Mouse (Mus musculus): ENCODE measurements around the gene Ccdc33. TPM values are rescaled to one million over a fixed set of nuclear protein-coding genes. Genes with fewer than 3 reads are reported as not detected.

The Ccdc33 gene
- total RNA-seq, 1 experiment = 0.13 TPM

DNA sequence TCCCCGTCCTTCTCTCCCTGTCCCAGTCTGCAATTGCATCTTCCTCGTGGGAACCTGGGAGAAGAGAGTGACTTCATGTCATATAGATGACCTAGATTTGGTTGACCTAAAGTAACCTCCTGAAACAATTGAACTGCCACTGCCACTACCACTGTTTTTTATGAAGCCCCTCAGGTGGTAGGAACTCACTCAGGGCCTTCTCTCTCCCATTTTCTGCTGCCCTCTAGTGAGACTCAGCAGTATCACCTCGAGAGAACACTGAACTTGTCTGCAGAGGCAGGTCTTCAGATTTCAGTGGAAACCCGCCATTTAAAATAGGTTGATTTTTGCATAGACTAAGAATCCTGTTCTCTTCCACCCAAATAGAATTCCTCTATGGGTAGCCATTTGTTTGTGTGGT, 123.3 kb downstream of the Ccdc33 start:
- H3K9ac ChIP-seq (ENCODE audit: insufficient read depth, low read depth, low read length, poor library complexity, severe bottlenecking) = no peak overlapping the region
- no peaks in the 10 kb centered on the region for H3K36me3 ChIP-seq (ENCODE audit: control insufficient read depth, insufficient read depth, low read length, poor library complexity, severe bottlenecking)
- no peak overlapping the region for H3K27ac ChIP-seq (ENCODE audit: insufficient read depth, low read depth, low read length, poor library complexity, severe bottlenecking)
- H3K4me1 ChIP-seq (ENCODE audit: control insufficient read depth in 2 of 2, insufficient read depth in 2 of 2, low read length in 2 of 2, poor library complexity in 1 of 2) = peaks cover 0 to 3% of the 10 kb centered on the region in 2 experiments; a peak in 1 of 4 replicates
- no peak for DNase-seq (ENCODE audit: low read depth, low spot score)
- in situ Hi-C loops (cut with MboI; ENCODE audit: low sequenced_read_pairs in 2 of 2, unreplicated experiment in 2 of 2) = loop anchor here in 1 of 2 experiments (5.0 to 10.0 kb wide), 2 partner anchors 58 to 130 kb away; no protein-coding TSS in a partner anchor
- no peak overlapping the region for H3K4me3 ChIP-seq (ENCODE audit: insufficient read depth in 1 of 2, low read depth in 1 of 2, low read length in 2 of 2, poor library complexity in 1 of 2, severe bottlenecking in 1 of 2)
- no peaks in the 10 kb centered on the region for H3K9me3 ChIP-seq (ENCODE audit: control insufficient read depth, insufficient read depth, low read depth, low read length)
- no peak for TF ChIP-seq ZNF384 (IDR thresholded peaks at IDR 0.05; ENCODE audit: low read depth, low read length)
- TF ChIP-seq HCFC1 (IDR thresholded peaks at IDR 0.05; ENCODE audit: borderline replicate concordance, insufficient read depth, low read length) = no peak
- no peak for TF ChIP-seq ZC3H11A (IDR thresholded peaks at IDR 0.05; ENCODE audit: borderline replicate concordance, low read depth, low read length)
- TF ChIP-seq MAFK (IDR thresholded peaks at IDR 0.05; ENCODE audit: insufficient read depth, low read depth, low read length) = no peak
- TF ChIP-seq CHD2 (IDR thresholded peaks at IDR 0.05; ENCODE audit: low read depth, low read length) = no peak

DNA sequence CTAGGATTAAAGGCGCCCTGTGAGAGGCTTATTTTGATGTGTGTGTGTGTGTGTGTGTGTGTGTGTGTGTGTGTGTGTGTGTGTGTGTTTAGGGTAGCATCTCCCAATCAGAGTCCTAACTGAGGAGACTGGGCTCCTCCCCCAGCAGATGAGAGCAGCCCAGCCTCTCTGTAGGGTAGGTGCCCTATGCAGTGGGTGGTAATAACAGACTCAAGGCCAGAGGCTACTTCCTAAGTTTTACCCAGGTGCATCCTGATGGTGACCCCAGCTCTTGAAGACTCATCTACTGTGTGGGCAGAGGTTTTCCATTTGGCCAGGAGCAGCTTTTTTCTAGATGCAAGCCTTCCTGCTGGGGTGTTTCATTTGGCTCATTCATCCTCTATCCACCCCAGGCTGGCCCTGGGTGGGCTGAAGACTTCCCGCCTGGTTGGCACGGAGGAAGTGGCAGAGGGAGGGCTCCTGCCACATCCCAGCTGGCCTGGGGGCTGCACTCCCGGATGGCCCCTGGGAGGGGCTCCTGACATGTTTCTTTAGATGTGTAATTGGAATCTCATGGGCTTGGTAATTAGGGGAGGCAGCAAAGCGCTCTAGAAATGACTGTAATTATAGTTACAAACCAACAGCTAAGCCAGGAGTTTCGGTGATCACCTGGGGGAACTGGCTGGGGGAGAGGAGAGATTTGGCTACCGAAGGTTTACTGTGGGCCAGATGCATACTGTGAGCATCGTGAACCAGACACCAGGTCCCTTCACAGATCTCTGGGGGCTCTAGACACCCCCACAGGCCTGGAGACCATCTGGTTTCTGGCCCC, 125.6 kb downstream of the Ccdc33 start:
- H3K27ac ChIP-seq (ENCODE audit: insufficient read depth, low read depth, low read length, poor library complexity, severe bottlenecking) = no peak overlapping the region
- TF ChIP-seq MAFK (IDR thresholded peaks at IDR 0.05; ENCODE audit: insufficient read depth, low read depth, low read length) (no peak), ZC3H11A (IDR thresholded peaks at IDR 0.05; ENCODE audit: borderline replicate concordance, low read depth, low read length) (no peak), HCFC1 (IDR thresholded peaks at IDR 0.05; ENCODE audit: borderline replicate concordance, insufficient read depth, low read length) (no peak), CHD2 (IDR thresholded peaks at IDR 0.05; ENCODE audit: low read depth, low read length) (no peak), ZNF384 (IDR thresholded peaks at IDR 0.05; ENCODE audit: low read depth, low read length) (no peak)
- no peak overlapping the region for H3K4me3 ChIP-seq (ENCODE audit: insufficient read depth in 1 of 2, low read depth in 1 of 2, low read length in 2 of 2, poor library complexity in 1 of 2, severe bottlenecking in 1 of 2)
- no peaks in the 10 kb centered on the region for H3K9me3 ChIP-seq (ENCODE audit: control insufficient read depth, insufficient read depth, low read depth, low read length)
- in situ Hi-C loops (cut with MboI; ENCODE audit: low sequenced_read_pairs in 2 of 2, unreplicated experiment in 2 of 2) = loop anchor here in 1 of 2 experiments (10.0 kb wide), 1 partner anchor 128 kb away; no protein-coding TSS in a partner anchor
- no peak for DNase-seq (ENCODE audit: low read depth, low spot score)
- no peaks in the 10 kb centered on the region for H3K36me3 ChIP-seq (ENCODE audit: control insufficient read depth, insufficient read depth, low read length, poor library complexity, severe bottlenecking)
- no peaks in the 10 kb centered on the region for H3K4me1 ChIP-seq (ENCODE audit: control insufficient read depth in 2 of 2, insufficient read depth in 2 of 2, low read length in 2 of 2, poor library complexity in 1 of 2)
- no peak overlapping the region for H3K9ac ChIP-seq (ENCODE audit: insufficient read depth, low read depth, low read length, poor library complexity, severe bottlenecking)

DNA sequence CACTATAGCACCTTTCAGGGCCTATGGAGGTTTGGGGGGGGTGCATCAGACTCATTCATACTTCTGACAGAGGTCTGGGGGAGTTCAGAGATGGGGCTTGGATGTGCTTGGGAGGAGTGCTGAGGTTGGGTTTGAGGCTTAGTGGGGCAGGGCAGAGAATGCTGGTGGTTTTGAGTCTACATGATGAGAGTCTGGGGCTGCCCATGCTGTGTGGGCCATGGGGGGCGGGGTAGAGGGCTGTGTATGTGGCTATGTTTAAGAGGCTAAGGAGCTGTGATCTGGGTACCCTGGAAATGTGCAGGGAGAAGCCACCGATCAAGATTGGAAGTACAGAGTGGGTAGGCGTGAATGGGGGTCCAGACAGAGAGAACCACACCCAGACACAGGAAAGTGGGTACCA, 126.6 kb downstream of the Ccdc33 start:
- H3K4me3 ChIP-seq (ENCODE audit: insufficient read depth in 1 of 2, low read depth in 1 of 2, low read length in 2 of 2, poor library complexity in 1 of 2, severe bottlenecking in 1 of 2) = no peak overlapping the region
- H3K9ac ChIP-seq (ENCODE audit: insufficient read depth, low read depth, low read length, poor library complexity, severe bottlenecking) = no peak overlapping the region
- DNase-seq (ENCODE audit: low read depth, low spot score) = no peak
- no peak overlapping the region for H3K27ac ChIP-seq (ENCODE audit: insufficient read depth, low read depth, low read length, poor library complexity, severe bottlenecking)
- no peaks in the 10 kb centered on the region for H3K4me1 ChIP-seq (ENCODE audit: control insufficient read depth in 2 of 2, insufficient read depth in 2 of 2, low read length in 2 of 2, poor library complexity in 1 of 2)
- TF ChIP-seq ZC3H11A (IDR thresholded peaks at IDR 0.05; ENCODE audit: borderline replicate concordance, low read depth, low read length) (no peak), ZNF384 (IDR thresholded peaks at IDR 0.05; ENCODE audit: low read depth, low read length) (no peak), MAFK (IDR thresholded peaks at IDR 0.05; ENCODE audit: insufficient read depth, low read depth, low read length) (no peak), HCFC1 (IDR thresholded peaks at IDR 0.05; ENCODE audit: borderline replicate concordance, insufficient read depth, low read length) (no peak), CHD2 (IDR thresholded peaks at IDR 0.05; ENCODE audit: low read depth, low read length) (no peak)
- no peaks in the 10 kb centered on the region for H3K9me3 ChIP-seq (ENCODE audit: control insufficient read depth, insufficient read depth, low read depth, low read length)
- in situ Hi-C loops (cut with MboI; ENCODE audit: low sequenced_read_pairs in 2 of 2, unreplicated experiment in 2 of 2) = loop anchor here in 1 of 2 experiments (10.0 kb wide), 1 partner anchor 127 kb away; no protein-coding TSS in a partner anchor
- H3K36me3 ChIP-seq (ENCODE audit: control insufficient read depth, insufficient read depth, low read length, poor library complexity, severe bottlenecking) = no peaks in the 10 kb centered on the region

DNA sequence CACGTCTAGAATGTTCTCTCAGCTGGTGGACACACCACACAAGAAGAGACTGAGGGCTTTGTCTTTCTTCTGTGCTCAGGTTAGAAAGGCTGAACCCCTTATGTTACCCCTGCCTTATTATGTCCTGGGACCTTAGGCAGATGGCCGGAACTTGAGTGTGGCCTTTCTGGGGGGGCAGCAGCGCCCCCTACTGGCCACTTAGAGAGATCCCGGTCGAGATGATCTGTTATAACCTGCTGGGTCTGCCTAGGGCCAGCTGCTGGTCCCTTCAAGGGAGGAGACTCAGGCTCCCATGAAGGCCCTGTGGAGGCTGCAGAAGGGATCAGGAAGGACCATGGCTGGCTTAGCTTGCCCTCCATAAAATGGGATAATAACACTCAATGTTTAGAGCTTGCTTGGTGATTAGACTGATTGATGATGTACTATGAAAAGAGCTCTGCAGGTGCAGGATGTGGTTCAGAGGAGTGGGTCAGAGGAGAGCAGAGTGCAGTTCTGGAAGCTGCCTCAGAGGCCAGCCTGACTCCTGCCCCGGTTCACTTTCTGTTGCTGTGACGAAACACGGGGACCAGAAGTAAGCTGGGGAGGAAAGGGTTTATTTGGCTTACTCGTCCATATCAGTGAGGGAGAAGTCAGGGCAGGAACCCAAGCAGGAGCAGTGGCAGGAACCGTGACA, 128.0 kb downstream of the Ccdc33 start:
- no peaks in the 10 kb centered on the region for H3K36me3 ChIP-seq (ENCODE audit: control insufficient read depth, insufficient read depth, low read length, poor library complexity, severe bottlenecking)
- in situ Hi-C loops (cut with MboI; ENCODE audit: low sequenced_read_pairs in 2 of 2, unreplicated experiment in 2 of 2) = loop anchor here in 1 of 2 experiments (10.0 kb wide), 1 partner anchor 126 kb away; no protein-coding TSS in a partner anchor
- no peaks in the 10 kb centered on the region for H3K4me1 ChIP-seq (ENCODE audit: control insufficient read depth in 2 of 2, insufficient read depth in 2 of 2, low read length in 2 of 2, poor library complexity in 1 of 2)
- no peak overlapping the region for H3K4me3 ChIP-seq (ENCODE audit: insufficient read depth in 1 of 2, low read depth in 1 of 2, low read length in 2 of 2, poor library complexity in 1 of 2, severe bottlenecking in 1 of 2)
- H3K9me3 ChIP-seq (ENCODE audit: control insufficient read depth, insufficient read depth, low read depth, low read length) = no peaks in the 10 kb centered on the region
- peak; percentile 42; the same call in 1 of the 2 replicates for TF ChIP-seq ZC3H11A (IDR thresholded peaks at IDR 0.05; ENCODE audit: borderline replicate concordance, low read depth, low read length)
- no peak for TF ChIP-seq MAFK (IDR thresholded peaks at IDR 0.05; ENCODE audit: insufficient read depth, low read depth, low read length)
- H3K27ac ChIP-seq (ENCODE audit: insufficient read depth, low read depth, low read length, poor library complexity, severe bottlenecking) = no peak overlapping the region
- H3K9ac ChIP-seq (ENCODE audit: insufficient read depth, low read depth, low read length, poor library complexity, severe bottlenecking) = no peak overlapping the region
- no peak for DNase-seq (ENCODE audit: low read depth, low spot score)
